Mouse (Mus musculus) embryonic facial prominence, embryonic 15.5 days (tissue): ENCODE data around the gene Nrxn3. TPM values are rescaled to one million over a fixed set of nuclear protein-coding genes. Genes with fewer than 3 reads are reported as not detected.

ENCODE experiments used
- ATAC-seq: fragments of 200-750 bp; cut with Nextera tagmentation; 2 replicates; pipeline ENCODE4 v1.8.0; 2017; ENCODE audit warnings: low read depth, moderate TSS enrichment; ENCODE audit not compliant: insufficient number of reproducible peaks, low FRiP score, low TSS enrichment
- H3K27ac ChIP-seq: fragments of 300-500 bp; sonication (generic); replicated peaks from 2 replicates; pipeline ENCODE4 v1.5.1; 2015; ENCODE audit warnings: mild to moderate bottlenecking, inconsistent platforms
- H3K27me3 ChIP-seq: fragments of 300-500 bp; sonication (generic); 2 replicates; pipeline ENCODE4 v1.6.1; 2015; ENCODE audit warnings: inconsistent platforms
- H3K36me3 ChIP-seq: fragments of 300-500 bp; sonication (generic); 2 replicates; pipeline ENCODE4 v1.6.1; 2015; ENCODE audit warnings: mild to moderate bottlenecking, inconsistent platforms
- H3K4me1 ChIP-seq: fragments of 300-500 bp; sonication (generic); 2 replicates; pipeline ENCODE4 v1.6.1; 2015; ENCODE audit warnings: inconsistent platforms
- H3K4me2 ChIP-seq: fragments of 300-500 bp; sonication (generic); replicated peaks from 2 replicates; pipeline ENCODE4 v1.6.1; 2015; ENCODE audit warnings: mild to moderate bottlenecking, inconsistent platforms
- H3K4me3 ChIP-seq: fragments of 300-500 bp; sonication (generic); replicated peaks from 2 replicates; pipeline ENCODE4 v1.5.1; 2015; ENCODE audit warnings: mild to moderate bottlenecking, inconsistent platforms
- H3K9ac ChIP-seq: fragments of 300-500 bp; sonication (generic); 2 replicates; pipeline ENCODE4 v1.6.1; 2015; ENCODE audit warnings: inconsistent platforms
- H3K9me3 ChIP-seq: fragments of 300-500 bp; sonication (generic); replicated peaks from 2 replicates; pipeline ENCODE4 v1.6.1; 2016; ENCODE audit warnings: inconsistent platforms
- WGBS: fragments of 180-500 bp; shearing (Covaris S2); methylation state at CpG from one replicate; pipeline ENCODE4 v1.1.7; 2015; 5-methylcytosine and 5-hydroxymethylcytosine counted together
- polyA plus RNA-seq: library from polyadenylated mRNA; unstranded; fragments of >200 nt; fragmentation: Nextera tagmentation; extraction: Ambion mirVana; gene quantifications from 2 replicates; pipeline ENCODE4 v1.2.1, GENCODE M21; 2015

Nrxn3 gene
- polyA plus RNA-seq, 1 experiment from 2014 or later = 4.5 TPM

DNA sequence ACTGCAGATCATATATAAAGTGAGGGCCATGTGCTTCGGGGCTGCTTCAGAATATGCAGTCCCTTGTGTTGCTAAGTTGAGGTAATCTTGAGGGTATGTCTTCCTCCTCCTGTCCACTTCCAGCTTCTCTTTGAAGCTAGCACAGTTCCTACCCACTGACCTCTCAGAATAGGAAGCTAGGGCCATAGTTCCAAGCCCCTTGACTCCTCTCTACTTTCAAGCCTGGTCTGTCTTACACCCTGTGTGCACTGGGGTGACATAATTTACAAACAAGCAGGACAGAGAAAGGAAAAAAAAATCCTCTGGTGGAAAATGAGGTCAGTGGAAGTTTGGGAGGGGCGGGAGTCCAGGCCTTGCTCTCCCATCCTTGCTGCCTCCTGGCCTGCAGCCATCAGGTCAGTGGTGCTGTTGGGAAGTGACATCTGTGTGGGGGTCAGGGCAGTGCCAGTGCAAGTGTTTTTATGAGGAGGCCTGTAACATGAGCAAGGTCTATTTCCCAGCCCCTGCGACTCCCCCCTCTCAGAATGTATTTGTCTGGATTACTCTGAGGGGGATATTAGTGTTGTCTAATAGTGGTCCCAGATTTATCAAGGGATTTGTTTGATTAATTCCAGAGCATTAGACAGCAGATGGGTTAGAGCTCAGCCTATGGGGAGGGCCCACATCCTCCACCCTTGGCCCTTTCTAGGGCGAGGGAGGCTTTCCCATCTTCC, 96.1 kb downstream of the Nrxn3 start:
- no peak overlapping the region for H3K4me3 ChIP-seq
- no peak overlapping the region for H3K9ac ChIP-seq
- H3K27ac ChIP-seq = no peak overlapping the region
- 0 out of 2 replicates have a peak, but pooled peaks have one; percentile 54 for ATAC-seq
- WGBS = 52% methylated on average over 4 of the region's 4 CpGs
- no peak overlapping the region for H3K4me2 ChIP-seq
- no peaks in the 10 kb centered on the region for H3K36me3 ChIP-seq
- no peaks in the 10 kb centered on the region for H3K9me3 ChIP-seq
- no peaks in the 10 kb centered on the region for H3K4me1 ChIP-seq
- no peaks in the 10 kb centered on the region for H3K27me3 ChIP-seq

DNA sequence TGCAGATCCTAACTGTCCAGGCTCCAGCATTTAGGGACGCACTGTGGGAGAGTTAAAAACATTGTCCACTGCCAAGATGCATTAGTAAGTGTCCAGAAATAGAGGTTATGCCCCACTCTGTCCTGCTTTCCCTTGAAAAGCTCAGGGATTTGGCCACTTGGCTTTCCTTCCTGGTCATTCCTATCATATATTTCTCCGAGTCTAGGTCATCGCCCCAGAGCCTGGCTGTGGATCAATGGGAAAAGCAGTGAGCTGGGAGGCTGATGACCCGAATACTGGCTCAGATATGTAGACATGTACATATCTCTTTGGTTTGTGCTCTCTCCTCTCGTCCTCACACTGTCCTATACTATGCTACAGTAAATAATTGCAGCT, 96.6 kb downstream of the Nrxn3 start:
- WGBS = 57% methylated on average over 5 of the region's 5 CpGs
- no peak overlapping the region for H3K4me2 ChIP-seq
- no peak overlapping the region for H3K27ac ChIP-seq
- no peak overlapping the region for H3K4me3 ChIP-seq
- H3K27me3 ChIP-seq = no peaks in the 10 kb centered on the region
- H3K9ac ChIP-seq = no peak overlapping the region
- no peaks in the 10 kb centered on the region for H3K36me3 ChIP-seq
- H3K9me3 ChIP-seq = no peaks in the 10 kb centered on the region
- H3K4me1 ChIP-seq = no peaks in the 10 kb centered on the region
- ATAC-seq = no peak

DNA sequence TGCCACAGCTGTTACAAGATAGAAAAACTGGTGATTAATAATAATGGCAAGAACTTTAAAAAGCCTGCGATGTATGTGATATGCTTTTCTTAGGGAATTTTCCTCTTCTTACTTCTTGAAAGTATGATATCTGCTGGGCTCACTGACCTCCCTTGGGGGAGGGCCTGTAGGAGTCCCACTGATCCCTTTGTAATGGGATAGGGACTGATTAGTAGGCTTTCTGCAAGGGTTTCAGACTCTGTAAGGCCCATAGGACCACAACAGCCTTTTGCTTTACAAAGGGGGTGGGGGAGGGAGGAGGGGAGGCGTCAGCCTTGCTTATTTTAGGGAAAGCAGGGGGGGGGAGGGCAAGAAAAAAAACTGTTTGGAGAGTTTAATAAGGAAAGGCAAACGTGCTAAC, 97.5 kb downstream of the Nrxn3 start:
- Histone ChIP-seq H3K36me3 (no peaks in the 10 kb centered on the region), H3K4me3 (no peak overlapping the region), H3K27me3 (no peaks in the 10 kb centered on the region), H3K27ac (no peak overlapping the region), H3K4me2 (no peak overlapping the region), H3K9me3 (no peaks in the 10 kb centered on the region), H3K4me1 (no peaks in the 10 kb centered on the region), H3K9ac (no peak overlapping the region)
- ATAC-seq = no peak
- WGBS = 19% methylated on average over 3 of the region's 3 CpGs

DNA sequence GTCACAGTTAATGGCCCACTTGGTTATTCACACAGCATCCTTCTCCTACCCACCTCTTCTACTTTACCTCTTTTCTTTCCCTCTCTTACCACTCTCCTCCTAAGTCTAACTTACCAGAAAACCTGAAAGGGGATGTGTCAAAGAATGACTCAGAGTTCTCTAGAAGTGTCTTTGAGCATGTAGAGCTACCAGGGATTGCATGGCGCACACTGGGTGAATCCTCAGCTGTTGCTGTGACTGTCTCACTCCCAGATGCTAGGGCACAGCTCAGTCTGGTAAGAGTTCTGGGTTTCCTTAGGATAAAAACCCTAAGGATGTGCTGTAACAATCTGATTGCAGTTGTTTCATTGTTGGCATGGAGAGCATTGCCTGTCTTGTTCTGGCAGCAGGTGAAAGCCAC, 108.2 kb downstream of the Nrxn3 start:
- Histone ChIP-seq H3K27ac (no peak overlapping the region), H3K4me1 (no peaks in the 10 kb centered on the region), H3K4me2 (no peak overlapping the region), H3K9me3 (no peaks in the 10 kb centered on the region), H3K4me3 (no peak overlapping the region), H3K27me3 (no peaks in the 10 kb centered on the region), H3K36me3 (no peaks in the 10 kb centered on the region), H3K9ac (no peak overlapping the region)
- no peak for ATAC-seq
- 83% methylated on average over 1 of the region's 1 CpGs for WGBS

DNA sequence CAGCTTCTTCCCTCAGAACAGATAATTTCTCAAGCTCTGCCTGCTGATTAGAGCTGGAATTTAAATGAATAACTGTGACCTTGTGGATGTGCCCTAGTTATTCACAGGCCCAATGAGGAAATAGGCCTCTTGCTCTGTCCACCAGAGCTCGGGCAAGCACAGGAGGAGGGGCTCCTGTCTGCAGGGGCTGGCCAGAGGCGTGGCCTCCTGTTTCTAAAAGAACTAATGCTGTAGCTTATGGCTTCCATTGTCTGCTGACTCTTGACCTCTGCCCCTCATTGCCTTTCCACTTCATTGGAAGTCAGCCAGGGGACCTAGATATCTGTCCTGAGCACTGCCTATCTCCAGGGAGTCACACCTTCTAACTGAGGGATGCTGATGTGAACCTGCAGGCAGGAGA, 113.1 kb downstream of the Nrxn3 start:
- no peak overlapping the region for H3K9ac ChIP-seq
- no peaks in the 10 kb centered on the region for H3K9me3 ChIP-seq
- ATAC-seq = no peak
- 26% methylated on average over 2 of the region's 2 CpGs for WGBS
- no peak overlapping the region for H3K4me2 ChIP-seq
- no peak overlapping the region for H3K4me3 ChIP-seq
- no peaks in the 10 kb centered on the region for H3K4me1 ChIP-seq
- no peaks in the 10 kb centered on the region for H3K36me3 ChIP-seq
- H3K27ac ChIP-seq = no peak overlapping the region
- H3K27me3 ChIP-seq = no peaks in the 10 kb centered on the region

DNA sequence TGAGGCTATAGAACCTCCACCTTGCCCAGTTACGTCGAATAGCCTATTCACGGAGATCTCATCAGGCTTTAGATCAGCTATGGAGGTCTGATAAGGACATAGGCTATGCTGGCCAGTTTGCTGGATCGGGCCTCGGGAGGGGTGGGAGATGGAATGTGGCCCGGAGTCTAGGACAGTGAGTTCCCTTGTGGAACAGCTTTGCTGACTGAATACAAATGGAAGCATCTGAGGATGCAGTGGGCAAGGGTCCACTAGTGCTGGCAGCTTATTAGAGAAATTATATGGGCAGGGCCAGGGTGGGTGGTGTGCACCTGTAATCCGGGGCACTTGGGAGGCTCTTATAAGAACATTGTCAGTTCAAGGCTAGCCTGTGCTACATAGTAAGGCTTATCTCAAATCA, 117.0 kb downstream of the Nrxn3 start:
- ATAC-seq = no peak
- WGBS = 86% methylated on average over 7 of the region's 7 CpGs

DNA sequence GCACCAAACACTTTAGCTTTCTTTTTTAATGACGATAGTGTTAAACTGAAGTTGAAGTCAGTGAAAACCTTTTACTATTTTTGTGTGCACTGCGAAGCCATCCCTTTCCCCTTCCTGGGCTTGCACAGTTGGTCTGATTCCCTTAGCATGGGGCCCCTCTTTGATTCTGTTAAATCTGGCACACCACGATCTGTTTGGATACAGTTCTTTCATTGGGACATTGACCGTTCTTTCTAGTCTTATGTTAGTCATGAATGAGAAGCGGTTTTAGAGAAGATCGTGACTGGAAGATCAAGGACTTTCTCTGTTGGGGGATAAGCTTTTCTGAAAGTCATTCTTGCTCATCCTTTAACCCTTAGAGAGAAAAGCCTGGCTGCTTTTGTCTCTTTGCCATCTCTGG, 118.7 kb downstream of the Nrxn3 start:
- H3K9me3 ChIP-seq = no peaks in the 10 kb centered on the region
- no peaks in the 10 kb centered on the region for H3K36me3 ChIP-seq
- H3K27ac ChIP-seq = no peak overlapping the region
- no peaks in the 10 kb centered on the region for H3K4me1 ChIP-seq
- no peak for ATAC-seq
- no peaks in the 10 kb centered on the region for H3K27me3 ChIP-seq
- H3K4me3 ChIP-seq = no peak overlapping the region
- 86% methylated on average over 6 of the region's 6 CpGs for WGBS
- H3K9ac ChIP-seq = no peak overlapping the region
- no peak overlapping the region for H3K4me2 ChIP-seq

More for the DNA sequence above, 117.0 kb downstream of the Nrxn3 start:
- H3K9me3 ChIP-seq = no peaks in the 10 kb centered on the region
- H3K27ac ChIP-seq = no peak overlapping the region
- no peak overlapping the region for H3K9ac ChIP-seq
- H3K27me3 ChIP-seq = no peaks in the 10 kb centered on the region
- no peak overlapping the region for H3K4me3 ChIP-seq
- no peaks in the 10 kb centered on the region for H3K4me1 ChIP-seq
- no peak overlapping the region for H3K4me2 ChIP-seq
- no peaks in the 10 kb centered on the region for H3K36me3 ChIP-seq

DNA sequence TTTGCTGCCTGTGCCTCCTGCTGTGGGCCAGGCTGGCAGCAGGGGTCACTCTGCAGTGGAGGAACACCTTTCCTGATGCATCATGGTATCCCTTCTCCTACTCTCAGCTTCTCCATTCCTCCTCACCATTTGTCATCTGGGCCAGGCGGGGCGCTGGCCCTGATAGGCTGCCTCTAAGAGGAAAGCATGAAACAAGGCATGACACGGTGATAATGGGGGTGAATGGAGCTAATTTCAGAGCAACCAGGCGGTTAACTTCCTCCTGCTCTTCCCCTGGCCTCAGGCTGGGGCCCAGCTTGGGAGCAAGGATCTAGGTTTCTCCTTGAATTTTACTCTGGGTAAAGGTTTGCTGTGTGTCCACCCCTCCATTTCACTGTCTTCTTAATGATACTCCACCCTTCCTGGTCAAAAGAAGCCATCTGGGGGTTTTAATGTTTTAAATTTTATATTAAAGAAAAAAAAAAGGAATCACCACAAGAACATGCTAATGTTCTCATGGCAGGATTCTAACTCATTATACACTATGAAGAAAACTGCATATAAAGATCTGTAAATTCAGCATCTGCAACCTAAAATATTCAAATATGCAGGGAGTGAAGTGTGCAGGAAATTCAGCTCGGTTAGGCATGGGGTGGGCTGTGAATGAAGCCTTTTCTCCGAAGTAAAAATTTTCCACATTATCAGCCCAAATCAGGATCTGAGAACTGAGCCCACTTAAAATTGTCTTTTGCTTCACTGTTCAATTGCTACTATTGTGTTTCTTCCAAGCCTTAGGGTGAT, 127.9 kb downstream of the Nrxn3 start:
- H3K9me3 ChIP-seq = no peaks in the 10 kb centered on the region
- H3K27ac ChIP-seq = no peak overlapping the region
- WGBS = 27% methylated on average over 6 of the region's 6 CpGs
- ATAC-seq = no peak
- H3K4me1 ChIP-seq = no peaks in the 10 kb centered on the region
- no peaks in the 10 kb centered on the region for H3K36me3 ChIP-seq
- H3K27me3 ChIP-seq = no peaks in the 10 kb centered on the region
- H3K4me3 ChIP-seq = no peak overlapping the region
- no peak overlapping the region for H3K4me2 ChIP-seq
- no peak overlapping the region for H3K9ac ChIP-seq

DNA sequence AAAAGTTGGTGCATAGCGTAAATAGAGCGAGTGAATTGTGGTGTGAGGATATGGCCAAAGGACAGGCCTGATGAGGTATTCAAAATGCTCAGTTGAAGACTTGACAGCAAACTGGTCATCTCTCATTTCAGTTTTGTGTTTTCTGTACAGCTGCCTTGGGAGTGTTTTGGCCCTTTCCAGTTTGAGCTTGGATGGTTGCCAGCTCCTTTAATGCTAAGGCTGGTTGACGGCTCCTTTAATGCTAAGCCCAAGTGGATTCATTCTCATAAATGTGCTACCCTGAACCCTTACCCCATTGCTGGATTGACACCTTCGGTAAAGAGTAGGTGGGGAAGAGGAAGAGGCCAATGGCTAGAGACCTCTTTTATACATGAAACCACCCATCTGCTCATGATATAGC, 131.4 kb downstream of the Nrxn3 start:
- Histone ChIP-seq H3K4me1 (no peaks in the 10 kb centered on the region), H3K27me3 (no peaks in the 10 kb centered on the region), H3K9me3 (no peaks in the 10 kb centered on the region), H3K4me2 (no peak overlapping the region), H3K36me3 (no peaks in the 10 kb centered on the region), H3K27ac (no peak overlapping the region), H3K4me3 (no peak overlapping the region), H3K9ac (no peak overlapping the region)
- WGBS = 66% methylated on average over 4 of the region's 4 CpGs
- ATAC-seq = no peak

GRCm38 (mm10) chr12:88857701-88858100, 135.0 kb downstream of the Nrxn3 start:
- H3K27me3 ChIP-seq = no peaks in the 10 kb centered on the region
- 82% methylated on average over 2 of the region's 2 CpGs for WGBS
- no peak overlapping the region for H3K4me3 ChIP-seq
- H3K4me2 ChIP-seq = no peak overlapping the region
- H3K9ac ChIP-seq = no peak overlapping the region
- no peak for ATAC-seq
- H3K9me3 ChIP-seq = no peaks in the 10 kb centered on the region
- H3K27ac ChIP-seq = no peak overlapping the region
- no peaks in the 10 kb centered on the region for H3K36me3 ChIP-seq
- H3K4me1 ChIP-seq = no peaks in the 10 kb centered on the region

- no peak; the same call in 1 of the 2 replicates for ATAC-seq
- WGBS = 43% methylated on average over 6 of the region's 6 CpGs
Measured at GRCm38 (mm10) chr12:88859456-88860345, 137.0 kb downstream of the Nrxn3 start.

More at GRCm38 (mm10) chr12:88859456-88860345, 137.0 kb downstream of the Nrxn3 start:
- Histone ChIP-seq H3K9me3 (no peaks in the 10 kb centered on the region), H3K4me3 (no peak overlapping the region), H3K27me3 (no peaks in the 10 kb centered on the region), H3K27ac (no peak overlapping the region), H3K4me1 (no peaks in the 10 kb centered on the region), H3K9ac (no peak overlapping the region), H3K36me3 (no peaks in the 10 kb centered on the region), H3K4me2 (no peak overlapping the region)
